Mouse (Mus musculus) hindbrain, embryonic 11.5 days (tissue): ENCODE measurements around the gene Neurod2. TPM values are rescaled to one million over a fixed set of nuclear protein-coding genes. Genes with fewer than 3 reads are reported as not detected.

Experiments
- ATAC-seq: fragments of 200-750 bp; cut with Nextera tagmentation; 2 replicates; pipeline ENCODE4 v1.8.0; 2017; ENCODE audit warnings: mild to moderate bottlenecking, moderate TSS enrichment, moderate library complexity; ENCODE audit not compliant: low FRiP score
- DNase-seq: peaks from one replicate; pipeline ENCODE4 v3.0.0-alpha.2; 2015; ENCODE audit warnings: low spot score
- H3K27ac ChIP-seq: fragments of 300-500 bp; sonication (generic); 2 replicates; pipeline ENCODE4 v1.5.1; 2014; ENCODE audit warnings: mild to moderate bottlenecking, low read depth, low read length
- H3K27me3 ChIP-seq: fragments of 300-500 bp; sonication (generic); 2 replicates; pipeline ENCODE4 v1.6.1; 2014; ENCODE audit warnings: mild to moderate bottlenecking, low read length, moderate library complexity, mixed read lengths; ENCODE audit not compliant: control insufficient read depth, insufficient read depth
- H3K36me3 ChIP-seq: fragments of 300-500 bp; sonication (generic); 2 replicates; pipeline ENCODE4 v1.6.1; 2014; ENCODE audit warnings: mild to moderate bottlenecking, low read length, moderate library complexity, mixed read lengths; ENCODE audit not compliant: control insufficient read depth, insufficient read depth
- H3K4me1 ChIP-seq: fragments of 300-500 bp; sonication (generic); replicated peaks from 2 replicates; pipeline ENCODE4 v1.6.1; 2014; ENCODE audit warnings: low read length, mixed read lengths; ENCODE audit not compliant: control insufficient read depth, insufficient read depth
- H3K4me2 ChIP-seq: fragments of 300-500 bp; sonication (generic); replicated peaks from 2 replicates; pipeline ENCODE4 v1.6.1; 2014; ENCODE audit warnings: mild to moderate bottlenecking, low read depth, low read length
- H3K4me3 ChIP-seq: fragments of 300-500 bp; sonication (generic); 2 replicates; pipeline ENCODE4 v1.5.1; 2014; ENCODE audit warnings: low read depth, low read length
- H3K9ac ChIP-seq: fragments of 300-500 bp; sonication (generic); 2 replicates; pipeline ENCODE4 v1.6.1; 2014; ENCODE audit warnings: low read depth, low read length
- H3K9me3 ChIP-seq: fragments of 300-500 bp; sonication (generic); 2 replicates; pipeline ENCODE4 v1.6.1; 2016; ENCODE audit warnings: low read length; ENCODE audit not compliant: control insufficient read depth
- WGBS: fragments of 180-500 bp; shearing (Covaris S2); extraction: QIAGEN DNeasy Blood & Tissue Kit; methylation state at CpG from one replicate; pipeline ENCODE4 v1.1.7; 2014; 5-methylcytosine and 5-hydroxymethylcytosine counted together
- polyA plus RNA-seq: library from polyadenylated mRNA; unstranded; fragments of >200 nt; fragmentation: Nextera tagmentation; extraction: Ambion mirVana; gene quantifications from 2 replicates; pipeline ENCODE4 v1.2.1, GENCODE M21; 2014

The Neurod2 gene
- polyA plus RNA-seq, 1 experiment from 2014 or later: 0.36 TPM

GRCm38 (mm10) chr11:98339071-98339501 is 9.6 kb upstream of the Neurod2 start:
- peak overlapping the region; percentile 78 for H3K4me2 ChIP-seq
- DNase-seq (peak; percentile 53), ATAC-seq (no peak)
- no peaks in the 10 kb centered on the region for H3K9me3 ChIP-seq
- under 1% methylated on average over 18 of the region's 19 CpGs for WGBS
- H3K27ac ChIP-seq: no peak overlapping the region
- peak overlapping the region; percentile 36 for H3K4me3 ChIP-seq
- H3K27me3 ChIP-seq: peaks cover 85% of the 10 kb centered on the region
- H3K36me3 ChIP-seq: no peaks in the 10 kb centered on the region
- H3K9ac ChIP-seq: peak overlapping the region; percentile 44; the same call in 1 of the 2 replicates
- peaks cover 9% of the 10 kb centered on the region for H3K4me1 ChIP-seq

DNA sequence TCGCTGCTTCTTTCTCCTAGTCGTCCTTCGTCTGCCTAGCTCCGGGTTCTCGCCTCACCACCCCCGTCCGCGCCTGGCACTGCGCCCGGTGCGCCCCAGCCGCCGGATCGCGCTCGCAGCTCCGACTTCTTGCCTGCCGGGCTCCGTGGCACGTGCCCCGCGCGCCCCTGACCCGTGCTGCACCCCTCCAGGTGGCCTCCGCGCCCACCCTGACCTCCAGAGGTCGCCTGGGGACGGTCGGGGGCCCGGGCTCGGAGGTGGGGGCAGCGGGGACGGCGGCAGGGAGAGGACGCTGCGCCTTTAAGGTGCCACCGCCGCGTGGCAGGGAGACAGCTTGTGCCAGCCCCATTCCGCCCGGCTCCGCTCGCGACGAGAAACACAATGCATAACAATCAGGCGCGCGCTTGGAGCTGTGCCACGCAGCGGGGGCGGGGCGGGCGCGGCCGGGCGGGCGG is 9.1 kb upstream of the Neurod2 start:
- peak overlapping the region; percentile 78 for H3K4me2 ChIP-seq
- H3K27me3 ChIP-seq: peaks cover 88% of the 10 kb centered on the region
- H3K4me3 ChIP-seq: peak overlapping the region; percentile 36
- under 1% methylated on average over 33 of the region's 57 CpGs for WGBS
- peak overlapping the region; percentile 44; the same call in 1 of the 2 replicates for H3K9ac ChIP-seq
- no peaks in the 10 kb centered on the region for H3K36me3 ChIP-seq
- H3K27ac ChIP-seq: no peak overlapping the region
- peaks cover 12% of the 10 kb centered on the region for H3K4me1 ChIP-seq
- DNase-seq: no peak
- ATAC-seq: no peak
- H3K9me3 ChIP-seq: no peaks in the 10 kb centered on the region

DNA sequence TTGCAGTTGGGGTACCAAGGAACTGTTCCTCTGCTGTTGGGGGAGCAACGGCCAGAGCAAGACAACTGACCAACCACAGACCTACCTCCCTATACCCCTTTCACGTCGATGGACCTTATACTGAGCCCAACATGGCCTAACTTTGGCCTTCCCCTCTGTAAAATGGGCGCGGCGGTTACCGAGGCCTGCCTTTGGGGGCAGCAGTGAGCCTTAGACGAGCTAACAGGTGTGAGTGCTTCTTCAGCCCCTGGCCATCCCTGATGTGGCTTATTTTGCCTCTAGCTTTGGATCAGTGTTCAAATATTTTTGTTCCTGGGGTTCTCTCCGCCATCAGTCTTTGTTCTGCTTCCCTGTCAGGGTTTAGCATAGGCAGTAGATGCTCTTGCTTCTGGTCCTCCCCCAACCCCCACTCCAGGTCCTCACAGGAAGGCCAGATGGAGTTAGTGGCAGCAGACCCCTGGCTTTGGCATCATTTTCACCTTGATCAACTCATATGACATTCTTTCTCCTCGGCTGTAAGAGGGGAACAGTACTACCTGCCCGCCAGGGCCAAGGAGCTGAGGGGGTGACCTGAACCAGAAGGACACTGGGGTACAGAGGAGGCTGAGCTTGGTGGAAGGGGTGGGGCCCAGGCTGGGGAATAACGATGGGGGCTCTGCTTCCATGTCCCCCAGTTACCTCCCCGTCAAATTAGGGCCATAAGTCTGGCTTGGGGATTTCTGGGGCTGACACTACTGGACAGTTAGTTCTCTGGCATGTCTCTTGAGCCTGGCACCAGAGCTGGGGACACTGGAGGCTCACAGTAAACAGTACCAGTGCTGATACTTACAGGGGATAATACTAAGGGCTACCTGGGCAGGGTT is 7.0 kb upstream of the Neurod2 start:
- Histone ChIP-seq H3K9ac (no peak overlapping the region), H3K9me3 (no peaks in the 10 kb centered on the region), H3K36me3 (no peaks in the 10 kb centered on the region), H3K27ac (no peak overlapping the region), H3K4me2 (no peak overlapping the region), H3K27me3 (peaks cover 98% of the 10 kb centered on the region), H3K4me3 (no peak overlapping the region), H3K4me1 (peaks cover 12% of the 10 kb centered on the region; the same call in 1 of the 2 replicates)
- 15% methylated on average over 13 of the region's 13 CpGs for WGBS
- DNase-seq (no peak), ATAC-seq (no peak)

DNA sequence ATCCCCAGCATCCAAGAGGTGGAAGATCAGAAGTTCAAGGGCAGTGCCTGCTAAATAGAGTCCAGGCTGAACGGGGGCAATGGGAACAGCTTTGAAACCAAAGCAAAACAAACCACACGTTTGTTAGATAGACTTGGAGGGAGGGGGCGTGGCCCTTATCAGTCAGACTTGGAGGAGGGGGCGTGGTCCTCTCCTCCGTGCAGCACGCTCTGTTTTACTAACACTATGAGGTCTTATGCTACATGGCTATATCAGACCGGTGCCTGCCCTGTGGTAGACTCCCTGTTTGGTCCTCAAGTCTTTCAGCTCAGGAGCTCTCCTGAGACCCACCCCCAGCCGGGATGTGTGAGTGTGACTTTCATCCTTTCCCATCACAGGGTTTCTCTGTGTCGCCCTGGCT is 5.8 kb upstream of the Neurod2 start:
- Histone ChIP-seq H3K36me3 (no peaks in the 10 kb centered on the region), H3K4me2 (no peak overlapping the region), H3K27ac (no peak overlapping the region), H3K27me3 (peaks cover 100% of the 10 kb centered on the region), H3K9ac (no peak overlapping the region), H3K9me3 (no peaks in the 10 kb centered on the region), H3K4me3 (no peak overlapping the region), H3K4me1 (peaks cover 12% of the 10 kb centered on the region; the same call in 1 of the 2 replicates)
- ATAC-seq (no peak), DNase-seq (no peak)
- 6% methylated on average over 9 of the region's 9 CpGs for WGBS

GRCm38 (mm10) chr11:98333981-98334741 is 4.7 kb upstream of the Neurod2 start:
- peaks cover 100% of the 10 kb centered on the region for H3K27me3 ChIP-seq
- H3K9me3 ChIP-seq: no peaks in the 10 kb centered on the region
- H3K4me2 ChIP-seq: peak overlapping the region; percentile 30
- peaks cover 12% of the 10 kb centered on the region; the same call in 1 of the 2 replicates for H3K4me1 ChIP-seq
- no peaks in the 10 kb centered on the region for H3K36me3 ChIP-seq
- H3K4me3 ChIP-seq: peak overlapping the region; percentile 13; the same call in 1 of the 2 replicates
- H3K27ac ChIP-seq: no peak overlapping the region
- ATAC-seq: no peak
- no peak overlapping the region for H3K9ac ChIP-seq
- WGBS: 4% methylated on average over 25 of the region's 41 CpGs
- no peak for DNase-seq

- H3K27me3 ChIP-seq: peaks cover 100% of the 10 kb centered on the region
- H3K9ac ChIP-seq: no peak overlapping the region
- DNase-seq (no peak), ATAC-seq (no peak)
- 74% methylated on average over 10 of the region's 10 CpGs for WGBS
- no peaks in the 10 kb centered on the region for H3K9me3 ChIP-seq
- no peak overlapping the region for H3K4me2 ChIP-seq
- H3K4me3 ChIP-seq: no peak overlapping the region
- no peak overlapping the region for H3K27ac ChIP-seq
- H3K36me3 ChIP-seq: no peaks in the 10 kb centered on the region
- H3K4me1 ChIP-seq: peaks cover 7% of the 10 kb centered on the region; the same call in 1 of the 2 replicates
Measured at GRCm38 (mm10) chr11:98333263-98333696, 3.8 kb upstream of the Neurod2 start.

DNA sequence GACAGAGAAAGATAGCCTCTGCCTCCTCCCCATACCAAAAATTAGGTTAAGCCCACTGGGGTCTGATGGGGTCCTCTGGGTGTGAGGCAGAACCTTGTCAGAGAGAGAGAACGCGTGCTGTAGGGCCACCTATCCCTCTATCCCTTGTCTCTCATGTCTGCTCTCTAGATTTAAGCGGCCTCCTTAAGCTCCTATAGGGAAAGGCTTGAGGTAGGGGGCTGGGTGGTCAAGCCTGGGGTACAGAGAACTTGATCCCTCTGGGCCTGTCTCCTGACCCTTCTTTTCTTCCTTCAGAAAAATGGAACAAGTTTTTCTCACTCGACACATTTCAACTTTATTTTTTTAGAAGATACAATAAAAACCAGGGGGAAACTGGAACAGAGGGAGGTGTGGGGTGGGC is 3.4 kb upstream of the Neurod2 start:
- ATAC-seq: no peak
- Histone ChIP-seq H3K9me3 (no peaks in the 10 kb centered on the region), H3K27ac (no peak overlapping the region), H3K9ac (no peak overlapping the region), H3K4me3 (no peak overlapping the region), H3K4me1 (peaks cover 11% of the 10 kb centered on the region; the same call in 1 of the 2 replicates), H3K27me3 (peaks cover 100% of the 10 kb centered on the region), H3K36me3 (no peaks in the 10 kb centered on the region), H3K4me2 (no peak overlapping the region)
- 68% methylated on average over 4 of the region's 4 CpGs for WGBS
- DNase-seq: no peak

GRCm38 (mm10) chr11:98332186-98332585 is 2.7 kb upstream of the Neurod2 start:
- 82% methylated on average over 3 of the region's 3 CpGs for WGBS
- Histone ChIP-seq H3K36me3 (no peaks in the 10 kb centered on the region), H3K27ac (no peak overlapping the region), H3K9me3 (no peaks in the 10 kb centered on the region), H3K4me1 (peaks cover 11% of the 10 kb centered on the region; the same call in 1 of the 2 replicates), H3K27me3 (peaks cover 100% of the 10 kb centered on the region), H3K4me3 (no peak overlapping the region), H3K9ac (no peak overlapping the region), H3K4me2 (no peak overlapping the region)
- DNase-seq (no peak), ATAC-seq (no peak)
